Mouse (Mus musculus) MEL (cell line): ENCODE measurements around the gene Parp11. TPM values are rescaled to one million over a fixed set of nuclear protein-coding genes. Genes with fewer than 3 reads are reported as not detected.

Source experiments
- DNase-seq: peaks from one replicate; pipeline ENCODE4 v3.0.0; 2011; ENCODE audit warnings: low read depth, low spot score
- H3K27ac ChIP-seq: 2 replicates; pipeline ENCODE4 v1.5.1; 2012; ENCODE audit warnings: low read depth, mild to moderate bottlenecking, control low read depth, low read length, moderate library complexity; ENCODE audit not compliant: control insufficient read depth
- H3K27me3 ChIP-seq, 2 experiments: fragments of 150-350 bp in 1 of 2; sonication (generic) in 1 of 2; 2 replicates each; pipeline ENCODE4 v1.6.1; 2012; ENCODE audit warnings: low read length in 2 of 2, mild to moderate bottlenecking in 2 of 2, improper control_type of control experiment in 1 of 2, moderate library complexity in 1 of 2; ENCODE audit not compliant: insufficient read depth in 2 of 2, control insufficient read depth in 1 of 2
- H3K36me3 ChIP-seq, 2 experiments: 2 replicates each; pipeline ENCODE4 v1.6.1; 2012 to 2014; ENCODE audit warnings: low read length in 2 of 2, improper control_type of control experiment in 1 of 2, inconsistent platforms in 1 of 2, mild to moderate bottlenecking in 1 of 2; ENCODE audit not compliant: insufficient read depth in 2 of 2, control insufficient read depth in 1 of 2
- H3K4me1 ChIP-seq, 2 experiments: fragments of 150-350 bp in 1 of 2; sonication (generic) in 1 of 2; 2 replicates each; pipeline ENCODE4 v1.6.1; 2012; ENCODE audit warnings: low read length in 2 of 2, improper control_type of control experiment in 1 of 2, mild to moderate bottlenecking in 1 of 2; ENCODE audit not compliant: insufficient read depth in 2 of 2, control insufficient read depth in 1 of 2
- H3K4me3 ChIP-seq, 2 experiments: fragments of 150-350 bp in 1 of 2; sonication (generic) in 1 of 2; 2 replicates each; pipeline ENCODE4 v1.5.1; 2012; ENCODE audit warnings: low read depth in 2 of 2, low read length in 2 of 2, mild to moderate bottlenecking in 2 of 2, moderate library complexity in 2 of 2, control low read depth in 1 of 2, improper control_type of control experiment in 1 of 2; ENCODE audit not compliant: control insufficient read depth in 1 of 2, insufficient read depth in 1 of 2
- H3K79me2 ChIP-seq: 2 replicates; pipeline ENCODE4 v1.6.1; 2012; ENCODE audit warnings: mild to moderate bottlenecking, low read length, moderate library complexity; ENCODE audit not compliant: control insufficient read depth, poor library complexity, insufficient read depth
- H3K9ac ChIP-seq: 2 replicates; pipeline ENCODE4 v1.6.1; 2012; ENCODE audit warnings: low read depth, mild to moderate bottlenecking, control low read depth, low read length, moderate library complexity; ENCODE audit not compliant: control insufficient read depth, poor library complexity, severe bottlenecking
- H3K9me3 ChIP-seq: fragments of 150-350 bp; sonication (generic); replicated peaks from 2 replicates; pipeline ENCODE4 v1.6.1; 2012; ENCODE audit warnings: mild to moderate bottlenecking, low read length, improper control_type of control experiment, moderate library complexity; ENCODE audit not compliant: insufficient read depth
- CHD2 ChIP-seq: IDR thresholded peaks from 2 replicates; pipeline ENCODE4 v1.6.1; 2011; ENCODE audit warnings: low read length, improper control_type of control experiment
- CTCF ChIP-seq, 3 experiments: IDR thresholded peaks in 2 of 3; conservative IDR thresholded peaks in 1 of 3; 2 replicates each; pipeline ENCODE4 v1.5.1; 2011 to 2012; ENCODE audit warnings: low read length in 3 of 3, low read depth in 2 of 3, mild to moderate bottlenecking in 2 of 3, improper control_type of control experiment in 1 of 3, inconsistent platforms in 1 of 3, mixed read lengths in 1 of 3, moderate library complexity in 1 of 3; ENCODE audit not compliant: control insufficient read depth in 1 of 3, insufficient read depth in 1 of 3, poor library complexity in 1 of 3, severe bottlenecking in 1 of 3
- E2F4 ChIP-seq: IDR thresholded peaks from 2 replicates; pipeline ENCODE4 v1.6.1; 2011; ENCODE audit warnings: low read depth, low read length, improper control_type of control experiment, borderline replicate concordance
- ELF1 ChIP-seq: IDR thresholded peaks from 2 replicates; pipeline ENCODE4 v1.6.1; 2014; ENCODE audit warnings: low read depth, mild to moderate bottlenecking, inconsistent platforms, low read length, improper control_type of control experiment, moderate library complexity
- EP300 ChIP-seq, 2 experiments: IDR thresholded peaks; 2 replicates each; pipeline ENCODE4 v1.6.1; 2011; ENCODE audit warnings: improper control_type of control experiment in 2 of 2, low read length in 2 of 2, low read depth in 1 of 2, mild to moderate bottlenecking in 1 of 2
- ETS1 ChIP-seq: IDR thresholded peaks from 2 replicates; pipeline ENCODE4 v1.6.1; 2012; ENCODE audit warnings: low read depth, mild to moderate bottlenecking, inconsistent platforms, low read length, improper control_type of control experiment, moderate library complexity
- GABPA ChIP-seq: IDR thresholded peaks from 2 replicates; pipeline ENCODE4 v1.6.1; 2012; ENCODE audit warnings: low read depth, mild to moderate bottlenecking, inconsistent platforms, low read length, improper control_type of control experiment, moderate library complexity
- GATA1 ChIP-seq: IDR thresholded peaks from 2 replicates; pipeline ENCODE4 v1.6.1; 2011; ENCODE audit warnings: low read depth, low read length, improper control_type of control experiment
- HCFC1 ChIP-seq: IDR thresholded peaks from 2 replicates; pipeline ENCODE4 v1.6.1; 2012; ENCODE audit warnings: low read depth, mild to moderate bottlenecking, inconsistent platforms, low read length, improper control_type of control experiment, moderate library complexity
- MAX ChIP-seq: IDR thresholded peaks from 2 replicates; pipeline ENCODE4 v1.6.1; 2011; ENCODE audit warnings: low read length, improper control_type of control experiment
- MAZ ChIP-seq: IDR thresholded peaks from 2 replicates; pipeline ENCODE4 v1.6.1; 2012; ENCODE audit warnings: low read depth, mild to moderate bottlenecking, inconsistent platforms, low read length, improper control_type of control experiment
- MEF2A ChIP-seq: IDR thresholded peaks from 2 replicates; pipeline ENCODE4 v1.6.1; 2014; ENCODE audit warnings: low read depth, mild to moderate bottlenecking, inconsistent platforms, low read length, improper control_type of control experiment; ENCODE audit not compliant: poor library complexity, insufficient replicate concordance, severe bottlenecking; ENCODE audit errors: extremely low read depth
- MYB ChIP-seq: IDR thresholded peaks from 2 replicates; pipeline ENCODE4 v1.6.1; 2011; ENCODE audit warnings: mild to moderate bottlenecking, low read depth, low read length, improper control_type of control experiment
- NELFE ChIP-seq: IDR thresholded peaks from 2 replicates; pipeline ENCODE4 v1.6.1; 2011; ENCODE audit warnings: low read depth, low read length, improper control_type of control experiment
- POLR2A ChIP-seq, 2 experiments: IDR thresholded peaks; 2 replicates each; pipeline ENCODE4 v1.6.1; 2011 to 2012; ENCODE audit warnings: low read length in 2 of 2, mild to moderate bottlenecking in 2 of 2, control low read depth in 1 of 2, improper control_type of control experiment in 1 of 2, low read depth in 1 of 2, moderate library complexity in 1 of 2; ENCODE audit not compliant: control insufficient read depth in 1 of 2, insufficient read depth in 1 of 2, poor library complexity in 1 of 2
- POLR2AphosphoS2 ChIP-seq: IDR thresholded peaks from 2 replicates; pipeline ENCODE4 v1.6.1; 2011; ENCODE audit warnings: low read length, improper control_type of control experiment
- POLR2AphosphoS5 ChIP-seq: IDR thresholded peaks from 2 replicates; pipeline ENCODE4 v1.6.1; 2012; ENCODE audit warnings: low read depth, borderline replicate concordance, mild to moderate bottlenecking, inconsistent platforms, low read length, moderate library complexity, mixed read lengths
- RAD21 ChIP-seq: IDR thresholded peaks from 2 replicates; pipeline ENCODE4 v1.6.1; 2011; ENCODE audit warnings: mild to moderate bottlenecking, low read depth, low read length, improper control_type of control experiment
- RCOR1 ChIP-seq: IDR thresholded peaks from 2 replicates; pipeline ENCODE4 v1.6.1; 2012; ENCODE audit warnings: low read depth, mild to moderate bottlenecking, inconsistent platforms, low read length, improper control_type of control experiment
- SIN3A ChIP-seq: IDR thresholded peaks from 2 replicates; pipeline ENCODE4 v1.6.1; 2012; ENCODE audit warnings: low read length, improper control_type of control experiment, inconsistent platforms
- SMC3 ChIP-seq: IDR thresholded peaks from 2 replicates; pipeline ENCODE4 v1.6.1; 2011; ENCODE audit warnings: low read depth, low read length, improper control_type of control experiment
- TAL1 ChIP-seq: IDR thresholded peaks from 2 replicates; pipeline ENCODE4 v1.6.1; 2012; ENCODE audit warnings: mild to moderate bottlenecking, inconsistent platforms, low read length, moderate library complexity, mixed read lengths
- TBP ChIP-seq: IDR thresholded peaks from 2 replicates; pipeline ENCODE4 v1.8.0; 2011; ENCODE audit warnings: low read depth, low read length, improper control_type of control experiment
- UBTF ChIP-seq: IDR thresholded peaks from 2 replicates; pipeline ENCODE4 v1.6.1; 2012; ENCODE audit warnings: low read depth, mild to moderate bottlenecking, inconsistent platforms, low read length, improper control_type of control experiment, moderate library complexity, borderline replicate concordance; ENCODE audit not compliant: insufficient read depth
- USF2 ChIP-seq, 2 experiments: IDR thresholded peaks; 2 replicates each; pipeline ENCODE4 v1.6.1; 2011 to 2012; ENCODE audit warnings: improper control_type of control experiment in 2 of 2, low read length in 2 of 2, borderline replicate concordance in 1 of 2, inconsistent platforms in 1 of 2, low read depth in 1 of 2, mild to moderate bottlenecking in 1 of 2; ENCODE audit not compliant: insufficient read depth in 1 of 2
- ZKSCAN1 ChIP-seq: IDR thresholded peaks from 2 replicates; pipeline ENCODE4 v1.6.1; 2012; ENCODE audit warnings: low read depth, mild to moderate bottlenecking, inconsistent platforms, low read length, improper control_type of control experiment, moderate library complexity
- ZNF384 ChIP-seq: IDR thresholded peaks from 2 replicates; pipeline ENCODE4 v1.6.1; 2012; ENCODE audit warnings: low read depth, mild to moderate bottlenecking, inconsistent platforms, low read length, improper control_type of control experiment
- polyA plus RNA-seq, 2 experiments: library from polyadenylated mRNA; stranded (reverse) in 1 of 2; unstranded in 1 of 2; fragments of >175 nt in 1 of 2; fragments of >200 nt in 1 of 2; gene quantifications; 2 replicates each; pipeline versions ENCODE4 v1.2.1 to v1.2.4; 2012; ENCODE audit warnings: low replicate concordance in 2 of 2, low read depth in 1 of 2; ENCODE audit not compliant: insufficient read length in 2 of 2, insufficient read depth in 1 of 2, missing spikeins in 1 of 2
- total RNA-seq: library from RNA; depleted of rRNA; stranded (reverse); fragments of 300-350 nt; gene quantifications from 2 replicates; pipeline ENCODE4 v1.2.3, GENCODE M21; 2012

The Parp11 gene
- total and polyA plus RNA-seq, 3 experiments, result 5.9 to 8.2 TPM; not detected in 1

DNA sequence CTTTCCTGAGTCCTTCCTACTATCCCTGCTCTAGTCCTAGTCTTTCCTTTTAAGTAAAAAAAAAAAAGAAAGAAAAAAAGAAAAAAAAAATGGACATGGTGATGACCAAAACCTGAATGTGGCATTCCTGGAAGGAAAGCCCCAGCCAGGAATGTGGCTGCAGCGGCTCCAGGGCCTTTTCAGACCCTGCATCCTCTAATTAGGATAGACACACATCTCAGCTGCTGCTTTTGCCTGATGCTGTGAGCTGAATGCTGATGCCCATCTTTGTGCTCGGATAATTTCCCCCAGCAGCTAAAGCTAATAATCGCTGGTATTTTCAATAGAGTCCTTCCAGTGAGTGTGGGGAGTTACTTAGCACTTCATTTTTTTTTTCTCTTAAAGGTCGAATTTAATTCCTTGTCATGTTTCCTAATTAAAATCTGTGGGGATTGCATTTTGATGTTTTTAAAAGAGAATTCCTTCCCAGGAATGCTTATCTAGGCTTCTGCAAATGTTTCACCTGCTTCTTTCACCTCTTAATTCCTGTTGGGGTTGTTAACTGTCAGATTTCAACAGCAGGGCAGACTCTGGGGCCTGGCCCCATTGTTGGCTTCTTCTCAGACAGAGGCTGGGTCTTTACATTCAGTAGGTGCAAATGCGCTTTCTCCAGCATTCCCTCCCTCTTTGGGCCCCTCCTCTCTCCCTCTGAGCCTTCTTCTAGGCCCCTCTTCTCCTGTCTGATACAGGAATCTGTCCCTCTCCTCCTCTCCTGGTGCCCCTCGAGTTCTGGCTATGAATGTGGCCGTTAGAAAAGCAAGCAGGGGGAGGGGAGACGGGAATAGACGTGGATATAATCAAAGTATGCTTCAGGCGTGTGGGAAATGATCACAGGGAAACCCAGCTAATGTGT is 3.1 kb downstream of the Parp11 start:
- H3K36me3 ChIP-seq, result peaks cover 0 to 16% of the 10 kb centered on the region in 2 experiments; a peak in 2 of 4 replicates
- DNase-seq, result no peak
- no peak for TF ChIP-seq RAD21
- TF ChIP-seq MEF2A, result no peak
- no peak for TF ChIP-seq TBP
- TF ChIP-seq RCOR1, result no peak
- no peak for TF ChIP-seq USF2 (IDR thresholded peaks at IDR 0.05; ENCODE audit: borderline replicate concordance in 1 of 2, insufficient read depth in 1 of 2, low read depth in 1 of 2, low read length in 2 of 2)
- TF ChIP-seq ELF1, result no peak
- no peak for TF ChIP-seq EP300 (IDR thresholded peaks at IDR 0.05; ENCODE audit: low read depth in 1 of 2, low read length in 2 of 2)
- no peak for TF ChIP-seq POLR2AphosphoS2
- TF ChIP-seq SIN3A, result no peak
- no peak for TF ChIP-seq HCFC1
- no peaks in the 10 kb centered on the region for H3K27me3 ChIP-seq
- no peak overlapping the region for H3K9ac ChIP-seq
- peaks cover 9 to 12% of the 10 kb centered on the region in 2 experiments for H3K4me1 ChIP-seq
- peaks cover 3% of the 10 kb centered on the region; the same call in 1 of the 2 replicates for H3K79me2 ChIP-seq
- H3K27ac ChIP-seq, result no peak overlapping the region
- no peaks in the 10 kb centered on the region for H3K9me3 ChIP-seq
- H3K4me3 ChIP-seq, result no peak overlapping the region

DNA sequence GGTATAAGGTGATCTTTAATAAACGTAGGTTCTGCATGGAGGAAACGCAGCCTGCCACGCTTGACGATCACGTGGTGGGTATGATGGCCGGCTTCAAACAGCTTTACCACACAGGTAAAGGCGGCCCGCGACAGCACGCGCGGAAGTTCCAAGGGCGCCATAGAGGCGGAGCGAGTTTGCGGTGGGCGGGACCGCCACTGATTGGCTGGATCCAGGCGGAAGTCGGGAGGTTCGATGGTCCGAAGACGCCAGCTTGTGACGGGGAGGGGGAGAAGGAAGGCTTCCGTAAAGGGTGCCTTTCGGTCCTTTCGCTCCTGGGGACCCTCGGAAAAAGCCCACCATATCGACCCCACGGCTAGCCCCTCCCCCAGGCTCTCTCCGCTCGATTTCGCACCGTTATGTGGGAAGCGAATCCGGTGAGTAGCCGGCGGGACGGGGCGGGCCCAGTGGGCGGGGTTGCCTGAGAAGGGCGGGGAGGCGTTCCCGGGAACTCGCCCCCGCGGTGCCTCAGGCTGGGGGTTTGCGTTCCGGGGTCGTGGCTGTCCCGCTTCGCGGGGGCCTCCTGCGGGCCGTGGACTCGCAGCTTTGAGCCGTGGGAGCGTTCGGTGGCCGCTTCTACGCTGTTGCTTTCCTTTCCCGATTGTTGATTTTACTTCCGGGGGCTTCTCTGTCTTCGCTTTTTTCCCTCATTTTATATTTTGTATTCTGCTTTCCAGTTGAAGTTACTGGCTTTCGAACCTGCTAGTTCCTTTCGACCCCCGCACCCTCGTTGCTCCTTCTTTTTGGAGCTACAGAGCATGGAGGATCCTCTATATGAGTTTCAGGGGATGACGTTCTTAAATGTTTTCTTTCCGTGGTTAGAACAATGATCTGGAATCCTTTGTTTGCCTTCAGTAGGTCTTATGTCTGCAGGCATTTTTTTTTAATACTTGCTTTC is 7.0 kb downstream of the Parp11 start:
- peaks cover 0 to 13% of the 10 kb centered on the region in 2 experiments; a peak in 2 of 4 replicates for H3K36me3 ChIP-seq
- no peaks in the 10 kb centered on the region for H3K9me3 ChIP-seq
- peak; percentile 96 for DNase-seq
- H3K4me3 ChIP-seq, result peak overlapping the region; percentile 78 to 97
- peak overlapping the region; percentile 92 for H3K9ac ChIP-seq
- no peaks in the 10 kb centered on the region for H3K27me3 ChIP-seq
- H3K79me2 ChIP-seq, result peaks cover 3% of the 10 kb centered on the region; the same call in 1 of the 2 replicates
- H3K4me1 ChIP-seq, result peaks cover 5 to 7% of the 10 kb centered on the region in 2 experiments
- H3K27ac ChIP-seq, result peak overlapping the region; percentile 85
- TF ChIP-seq NELFE (peak; percentile 34; the same call in 1 of the 2 replicates), POLR2AphosphoS5 (no peak), SMC3 (no peak), CHD2 (no peak), MYB (no peak), UBTF (no peak), MAX (peak; percentile 94), RAD21 (no peak), RCOR1 (no peak), GATA1 (no peak), E2F4 (peak; percentile 15; the same call in 1 of the 2 replicates), GABPA (no peak), ETS1 (0 out of 2 replicates have a peak, but pooled peaks have one; percentile 12), POLR2A (IDR thresholded peaks at IDR 0.05; ENCODE audit: control insufficient read depth in 1 of 2, insufficient read depth in 1 of 2, low read depth in 1 of 2, low read length in 2 of 2, poor library complexity in 1 of 2) (peak; percentile 54 to 85), CTCF (IDR thresholded peaks at IDR 0.05 in 2 of 3, conservative IDR thresholded peaks at IDR 0.05 in 1 of 3; ENCODE audit: control insufficient read depth in 1 of 3, insufficient read depth in 1 of 3, low read depth in 2 of 3, low read length in 3 of 3, poor library complexity in 1 of 3, severe bottlenecking in 1 of 3) (no peak), ZKSCAN1 (no peak), POLR2AphosphoS2 (no peak), ZNF384 (no peak; the same call in 1 of the 2 replicates), MAZ (peak; percentile 91; the same call in 1 of the 2 replicates), TAL1 (no peak)
